ENCODE assay signal across 16 mouse cellular contexts in genomic region chr11:60333461-60333860, GRCm38 (mm10). TPM values are rescaled to one million over a fixed set of nuclear protein-coding genes. Genes with fewer than 3 reads are reported as not detected.
DNase-seq lines count a peak whose midpoint lies in the region; ATAC-seq and TF ChIP-seq lines count a peak whose summit lies in the region.
"Had no signal": no experiment of that assay in that cellular context is flagged by ENCODE, and none has a peak within 500 bp of the region (broad histone marks: within the 10 kb centered on the region; RNA-seq: fewer than 3 reads in every experiment).

No protein-coding gene starts in this region.

- TF ChIP-seq CTCF in forebrain, postnatal 0 days (IDR thresholded peaks at IDR 0.05; ENCODE audit: low read depth): no peak
- no peak for TF ChIP-seq CTCF in lung, postnatal 0 days (IDR thresholded peaks at IDR 0.05)
- no peak for TF ChIP-seq CTCF in lung, adult 2 months (IDR thresholded peaks at IDR 0.05; ENCODE audit: insufficient read depth, low read length)
- TF ChIP-seq CTCF in midbrain, postnatal 0 days (IDR thresholded peaks at IDR 0.05): no peak

- TF ChIP-seq EP300 in lung, postnatal 0 days (IDR thresholded peaks at IDR 0.05): no peak

- no peaks in the 10 kb centered on the region for H3K36me3 ChIP-seq in forebrain, postnatal 0 days (ENCODE audit: insufficient read depth)
- no peaks in the 10 kb centered on the region for H3K36me3 ChIP-seq in forebrain, embryonic 12.5 days (replicated peaks)
- H3K36me3 ChIP-seq in hindbrain, embryonic 15.5 days: no peaks in the 10 kb centered on the region
- H3K36me3 ChIP-seq in hindbrain, embryonic 10.5 days: no peaks in the 10 kb centered on the region
- no peaks in the 10 kb centered on the region for H3K36me3 ChIP-seq in lung, postnatal 0 days (ENCODE audit: insufficient read depth, low read length)
- H3K36me3 ChIP-seq in midbrain, postnatal 0 days (ENCODE audit: insufficient read depth, low read length): no peaks in the 10 kb centered on the region; the same call in 1 of the 2 replicates
- H3K36me3 ChIP-seq: liver, embryonic 13.5 days; neural tube, embryonic 15.5 days had no signal

- no peaks in the 10 kb centered on the region for H3K27me3 ChIP-seq in forebrain, postnatal 0 days (ENCODE audit: insufficient read depth, low read length)
- H3K27me3 ChIP-seq in forebrain, embryonic 12.5 days: no peaks in the 10 kb centered on the region
- H3K27me3 ChIP-seq in hindbrain, embryonic 15.5 days: no peaks in the 10 kb centered on the region
- no peaks in the 10 kb centered on the region for H3K27me3 ChIP-seq in hindbrain, embryonic 10.5 days (ENCODE audit: insufficient read depth, poor library complexity, severe bottlenecking)
- no peaks in the 10 kb centered on the region for H3K27me3 ChIP-seq in lung, postnatal 0 days (replicated peaks; ENCODE audit: insufficient read depth, low read length)
- H3K27me3 ChIP-seq in midbrain, postnatal 0 days (ENCODE audit: insufficient read depth, low read length): no peaks in the 10 kb centered on the region
- H3K27me3 ChIP-seq: liver, embryonic 13.5 days; neural tube, embryonic 15.5 days had no signal

- H3K9ac ChIP-seq in forebrain, postnatal 0 days: no peak overlapping the region
- no peak overlapping the region for H3K9ac ChIP-seq in forebrain, embryonic 12.5 days
- H3K9ac ChIP-seq in hindbrain, embryonic 15.5 days: no peak overlapping the region
- no peak overlapping the region for H3K9ac ChIP-seq in lung, postnatal 0 days (replicated peaks; ENCODE audit: low read depth)
- no peak overlapping the region for H3K9ac ChIP-seq in midbrain, postnatal 0 days (replicated peaks; ENCODE audit: low read length, poor library complexity, severe bottlenecking)
- H3K9ac ChIP-seq: liver, embryonic 13.5 days; neural tube, embryonic 15.5 days had no signal

- no peak overlapping the region for H3K4me3 ChIP-seq in forebrain, postnatal 0 days (ENCODE audit: low read depth, low read length)
- H3K4me3 ChIP-seq in forebrain, embryonic 12.5 days (replicated peaks): no peak overlapping the region
- H3K4me3 ChIP-seq in hindbrain, embryonic 15.5 days: no peak overlapping the region
- H3K4me3 ChIP-seq in hindbrain, embryonic 10.5 days: no peak overlapping the region
- H3K4me3 ChIP-seq in lung, postnatal 0 days (ENCODE audit: low read depth, low read length): no peak overlapping the region
- no peak overlapping the region for H3K4me3 ChIP-seq in lung, adult 2 months (replicated peaks; ENCODE audit: extremely low read depth, low read depth, low read length)
- no peak overlapping the region for H3K4me3 ChIP-seq in midbrain, postnatal 0 days (ENCODE audit: low read depth, low read length)
- H3K4me3 ChIP-seq: erythroblast, embryonic 14.5 days; liver, embryonic 13.5 days; neural tube, embryonic 15.5 days had no signal

- H3K4me1 ChIP-seq in forebrain, postnatal 0 days (ENCODE audit: insufficient read depth): no peaks in the 10 kb centered on the region; the same call in 1 of the 2 replicates
- no peaks in the 10 kb centered on the region; the same call in 1 of the 2 replicates for H3K4me1 ChIP-seq in forebrain, embryonic 12.5 days
- H3K4me1 ChIP-seq in hindbrain, embryonic 15.5 days (replicated peaks): 0 out of 2 replicates have a peak, but pooled peaks cover 7% of the 10 kb centered on the region
- H3K4me1 ChIP-seq in hindbrain, embryonic 10.5 days (replicated peaks): 0 out of 2 replicates have a peak, but pooled peaks cover 5% of the 10 kb centered on the region
- no peaks in the 10 kb centered on the region; the same call in none of the 2 replicates for H3K4me1 ChIP-seq in lung, postnatal 0 days (ENCODE audit: insufficient read depth, low read depth, low read length)
- peaks cover 4% of the 10 kb centered on the region; the same call in 1 of the 2 replicates for H3K4me1 ChIP-seq in lung, adult 2 months (ENCODE audit: control insufficient read depth, insufficient read depth, low read length)
- H3K4me1 ChIP-seq in midbrain, postnatal 0 days (ENCODE audit: insufficient read depth, low read length): no peaks in the 10 kb centered on the region

- no peak for TF ChIP-seq POLR2A in lung, adult 2 months (IDR thresholded peaks at IDR 0.05; ENCODE audit: borderline replicate concordance, extremely low read depth, low read depth, low read length)

- peak overlapping the region; percentile 21; the same call in 1 of the 2 replicates for H3K27ac ChIP-seq in forebrain, postnatal 0 days (ENCODE audit: low read depth, low read length)
- H3K27ac ChIP-seq in forebrain, embryonic 12.5 days: no peak overlapping the region
- H3K27ac ChIP-seq in hindbrain, embryonic 15.5 days (replicated peaks): 0 out of 2 replicates have a peak overlapping the region, but pooled peaks have one; percentile 10
- H3K27ac ChIP-seq in hindbrain, embryonic 10.5 days: no peak overlapping the region
- H3K27ac ChIP-seq in lung, postnatal 0 days (ENCODE audit: low read length): peak overlapping the region; percentile 27
- H3K27ac ChIP-seq in midbrain, postnatal 0 days (ENCODE audit: low read depth, low read length): no peak overlapping the region
- H3K27ac ChIP-seq: kidney, postnatal 0 days; liver, embryonic 13.5 days; neural tube, embryonic 15.5 days had no signal

- 82% methylated on average over 5 of the region's 5 CpGs for WGBS in forebrain, postnatal 0 days
- 88% methylated on average over 5 of the region's 5 CpGs for WGBS in forebrain, embryonic 12.5 days
- WGBS in hindbrain, embryonic 15.5 days: 82% methylated on average over 5 of the region's 5 CpGs
- 84% methylated on average over 5 of the region's 5 CpGs for WGBS in hindbrain, embryonic 10.5 days
- 76% methylated on average over 5 of the region's 5 CpGs for WGBS in lung, postnatal 0 days
- 72% methylated on average over 5 of the region's 5 CpGs for WGBS in lung, adult 2 months
- 77% methylated on average over 5 of the region's 5 CpGs for WGBS in midbrain, postnatal 0 days

- no peak for ATAC-seq in forebrain, postnatal 0 days
- no peak for ATAC-seq in forebrain, embryonic 12.5 days (ENCODE audit: low FRiP score)
- ATAC-seq in hindbrain, embryonic 15.5 days (ENCODE audit: low FRiP score, low read depth): no peak
- ATAC-seq in lung, postnatal 0 days: no peak
- ATAC-seq in midbrain, postnatal 0 days (ENCODE audit: low FRiP score): no peak

- H3K9me3 ChIP-seq in forebrain, postnatal 0 days (ENCODE audit: low read length): no peaks in the 10 kb centered on the region
- no peaks in the 10 kb centered on the region for H3K9me3 ChIP-seq in forebrain, embryonic 12.5 days
- no peaks in the 10 kb centered on the region for H3K9me3 ChIP-seq in hindbrain, embryonic 15.5 days
- no peaks in the 10 kb centered on the region for H3K9me3 ChIP-seq in hindbrain, embryonic 10.5 days
- H3K9me3 ChIP-seq in lung, postnatal 0 days (ENCODE audit: low read length): no peaks in the 10 kb centered on the region
- no peaks in the 10 kb centered on the region for H3K9me3 ChIP-seq in midbrain, postnatal 0 days (ENCODE audit: low read length)
- H3K9me3 ChIP-seq: liver, embryonic 13.5 days; neural tube, embryonic 15.5 days had no signal

- no peak for DNase-seq in forebrain, postnatal 0 days
- DNase-seq in hindbrain, embryonic 10.5 days (ENCODE audit: low spot score): no peak
- DNase-seq in lung, postnatal 0 days (ENCODE audit: low spot score): no peak
- no peak for DNase-seq in lung, adult 2 months
- DNase-seq in thymus, postnatal 36 days: peak; percentile 30 to 45
- DNase-seq in midbrain, postnatal 0 days (ENCODE audit: low spot score): no peak
- DNase-seq: gastrocnemius, postnatal 25 days; left cerebral cortex, postnatal 4 days; liver, embryonic 13.5 days; lung, postnatal 4 days had no signal

- H3K4me2 ChIP-seq in forebrain, postnatal 0 days (ENCODE audit: low read depth): no peak overlapping the region
- H3K4me2 ChIP-seq in forebrain, embryonic 12.5 days: no peak overlapping the region
- no peak overlapping the region for H3K4me2 ChIP-seq in hindbrain, embryonic 15.5 days
- no peak overlapping the region for H3K4me2 ChIP-seq in lung, postnatal 0 days (replicated peaks; ENCODE audit: low read depth, low read length)
- H3K4me2 ChIP-seq in midbrain, postnatal 0 days (ENCODE audit: low read depth, low read length, poor library complexity, severe bottlenecking): no peak overlapping the region
- H3K4me2 ChIP-seq: liver, embryonic 13.5 days; midbrain, embryonic 11.5 days; neural tube, embryonic 15.5 days had no signal

RNA-seq across cellular contexts. Expression of gene Tom1l2, which starts 19.2 kb away (rescaled TPM):
- 72.0 and 80.8 TPM in 2 replicates for total RNA-seq in forebrain, postnatal 0 days (2014; rRNA removed)
- 37.2 and 44.3 TPM in 2 replicates for polyA plus RNA-seq in forebrain, postnatal 0 days (2015; fragmentation: Nextera tagmentation; extraction: Ambion mirVana)
- polyA plus RNA-seq in forebrain, embryonic 12.5 days (2016; fragmentation: Nextera tagmentation; extraction: Ambion mirVana): 31.3 and 32.6 TPM in 2 replicates
- polyA plus RNA-seq in hindbrain, embryonic 15.5 days (2015; fragmentation: Nextera tagmentation; extraction: Ambion mirVana): 65.4 and 71.4 TPM in 2 replicates
- 21.6 and 30.7 TPM in 2 replicates for polyA plus RNA-seq in hindbrain, embryonic 10.5 days (2016; fragmentation: Nextera tagmentation; extraction: Ambion mirVana)
- polyA plus RNA-seq in lung, postnatal 0 days (2015; fragmentation: Nextera tagmentation; extraction: Ambion mirVana): 19.1 and 19.7 TPM in 2 replicates
- polyA plus RNA-seq in lung, adult 2 months (2012; rRNA removed): 98.4 and 99.3 TPM in 2 replicates
- total RNA-seq in midbrain, postnatal 0 days (2014; rRNA removed): 108 and 120 TPM in 2 replicates
- polyA plus RNA-seq in midbrain, postnatal 0 days (2015; fragmentation: Nextera tagmentation; extraction: Ambion mirVana): 49.4 and 51.6 TPM in 2 replicates

RNA-seq across cellular contexts. Expression of gene Drc3, which starts 19.7 kb away (rescaled TPM):
- 13.0 and 15.5 TPM in 2 replicates for total RNA-seq in forebrain, postnatal 0 days (2014; rRNA removed)
- polyA plus RNA-seq in forebrain, postnatal 0 days (2015; fragmentation: Nextera tagmentation; extraction: Ambion mirVana): 6.9 and 10.0 TPM in 2 replicates
- 3.0 and 3.2 TPM in 2 replicates for polyA plus RNA-seq in forebrain, embryonic 12.5 days (2016; fragmentation: Nextera tagmentation; extraction: Ambion mirVana)
- 7.1 and 7.7 TPM in 2 replicates for polyA plus RNA-seq in hindbrain, embryonic 15.5 days (2015; fragmentation: Nextera tagmentation; extraction: Ambion mirVana)
- 2.8 and 6.0 TPM in 2 replicates for polyA plus RNA-seq in hindbrain, embryonic 10.5 days (2016; fragmentation: Nextera tagmentation; extraction: Ambion mirVana)
- 16.8 and 18.0 TPM in 2 replicates for polyA plus RNA-seq in lung, postnatal 0 days (2015; fragmentation: Nextera tagmentation; extraction: Ambion mirVana)
- polyA plus RNA-seq in lung, adult 2 months (2012; rRNA removed): 10.9 and 17.7 TPM in 2 replicates
- 9.2 and 14.1 TPM in 2 replicates for total RNA-seq in midbrain, postnatal 0 days (2014; rRNA removed)
- polyA plus RNA-seq in midbrain, postnatal 0 days (2015; fragmentation: Nextera tagmentation; extraction: Ambion mirVana): 7.1 and 8.6 TPM in 2 replicates
- polyA plus RNA-seq: erythroblast, embryonic 14.5 days had no signal

Comparison
In these comparisons a context has a peak if more than half of its experiments do, and no peak if none do; other contexts are left out.
1. H3K27ac ChIP-seq: peak in forebrain, postnatal 0 days (single experiment), hindbrain, embryonic 15.5 days (single experiment) and lung, postnatal 0 days (single experiment); none in forebrain, embryonic 12.5 days (single experiment), hindbrain, embryonic 10.5 days (single experiment) and midbrain, postnatal 0 days (single experiment).
2. DNase-seq: peak in thymus, postnatal 36 days (2 of 2); none in forebrain, postnatal 0 days (single experiment), hindbrain, embryonic 10.5 days (single experiment), lung, postnatal 0 days (single experiment), lung, adult 2 months (single experiment) and midbrain, postnatal 0 days (single experiment).